Mouse (Mus musculus) brain, embryonic 18.5 days (tissue): ENCODE measurements around the gene Mmp10.

Experiments
- DNase-seq: peaks from one replicate; pipeline ENCODE4 v3.0.0-alpha.2; 2012; ENCODE audit warnings: low read depth, low spot score

Gene Mmp10

DNA sequence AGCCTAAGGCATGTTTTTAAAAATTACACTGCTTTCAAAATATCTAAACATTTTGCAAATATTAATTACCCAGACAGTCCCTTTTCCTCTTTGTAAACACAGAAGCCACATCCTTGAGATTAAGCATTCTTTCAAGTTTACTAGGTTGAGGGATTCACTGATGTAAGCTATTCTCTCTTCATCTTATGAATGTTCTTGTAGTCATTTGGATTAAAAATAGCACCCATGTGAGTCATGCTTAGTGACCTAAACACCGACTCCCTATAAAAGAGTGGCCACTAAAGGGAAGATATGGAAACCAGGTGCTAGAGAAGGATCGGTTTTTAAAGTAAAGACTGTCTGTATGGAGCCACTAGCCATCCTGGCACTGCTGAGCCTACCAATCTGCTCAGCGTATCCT is at the start of gene Mmp10:
Gene Mmp10, plus strand, starts transcription at position 302 of the 400 bp plus-strand sequence.
- no peak for DNase-seq

DNA sequence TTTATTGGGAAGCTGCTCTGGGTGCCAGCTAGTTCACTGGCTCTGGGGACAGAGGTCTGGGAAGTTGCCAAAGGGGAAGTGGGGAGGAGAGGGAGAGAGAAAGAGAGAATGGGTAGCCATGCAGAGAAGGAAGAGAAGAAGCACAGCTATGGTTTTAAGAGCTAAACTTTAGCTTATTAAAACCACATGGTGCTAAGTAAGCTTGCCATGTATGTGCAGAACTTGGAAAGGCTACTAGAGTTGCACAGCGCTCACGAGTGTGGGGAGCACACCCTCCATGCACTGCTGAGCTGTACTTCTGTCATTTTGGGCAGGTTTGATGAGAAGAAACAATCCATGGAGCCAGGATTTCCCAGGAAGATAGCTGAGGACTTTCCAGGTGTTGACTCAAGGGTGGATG is 48.9 kb upstream of the Mmp10 start:
- no peak for DNase-seq

DNA sequence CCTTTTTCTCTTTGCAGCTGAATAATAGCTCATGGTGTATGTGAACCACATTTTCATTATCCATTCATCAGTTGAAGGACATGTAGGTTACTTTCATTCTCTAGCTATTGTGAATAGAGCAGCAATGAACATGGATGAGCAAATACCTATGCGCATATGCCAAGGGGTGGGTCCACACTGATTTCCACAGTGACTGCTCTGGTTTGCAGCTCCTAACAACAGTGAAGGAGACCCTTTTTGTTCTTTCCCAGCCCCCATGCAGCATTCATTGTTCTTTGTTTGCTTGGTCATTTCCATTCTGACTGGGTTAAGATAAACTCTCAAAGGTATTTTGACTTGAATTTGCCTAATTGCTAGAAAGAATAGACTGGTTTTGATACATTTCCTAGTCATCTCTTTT is 31.9 kb upstream of the Mmp10 start:
- DNase-seq = no peak

DNA sequence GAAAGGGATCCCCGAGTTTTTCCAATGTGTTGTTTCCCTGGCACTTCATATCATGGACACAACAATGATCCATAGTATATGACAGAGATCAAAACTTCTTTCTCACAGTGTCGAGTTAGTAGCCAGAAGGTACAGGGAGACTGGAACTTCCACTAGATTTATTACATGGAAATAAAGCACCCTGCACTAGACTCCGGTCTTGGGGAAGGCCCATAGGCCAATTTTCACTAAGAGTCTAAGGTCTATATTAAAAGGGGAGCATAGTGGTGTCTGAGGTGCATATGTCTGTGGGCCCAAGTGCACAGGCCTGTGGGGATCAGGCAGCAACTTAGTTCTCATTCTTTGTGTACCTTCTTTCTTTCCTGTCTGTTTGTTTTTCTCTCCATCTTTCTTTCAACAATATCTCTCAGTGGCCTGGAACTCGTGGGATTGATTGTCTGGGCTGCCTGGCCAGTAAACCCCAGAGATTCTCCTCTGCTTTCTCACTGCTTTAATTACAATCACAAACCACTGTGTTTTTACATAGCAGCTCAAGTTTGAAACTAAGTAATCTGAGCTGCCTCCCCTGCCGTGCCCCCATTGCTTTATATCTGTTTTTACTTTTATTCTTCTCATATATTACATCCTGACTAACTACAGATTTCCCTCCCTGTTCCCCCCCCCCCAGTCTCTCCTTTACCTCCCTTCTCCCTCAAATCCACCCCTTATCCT is 18.3 kb upstream of the Mmp10 start:
- DNase-seq = no peak

DNA sequence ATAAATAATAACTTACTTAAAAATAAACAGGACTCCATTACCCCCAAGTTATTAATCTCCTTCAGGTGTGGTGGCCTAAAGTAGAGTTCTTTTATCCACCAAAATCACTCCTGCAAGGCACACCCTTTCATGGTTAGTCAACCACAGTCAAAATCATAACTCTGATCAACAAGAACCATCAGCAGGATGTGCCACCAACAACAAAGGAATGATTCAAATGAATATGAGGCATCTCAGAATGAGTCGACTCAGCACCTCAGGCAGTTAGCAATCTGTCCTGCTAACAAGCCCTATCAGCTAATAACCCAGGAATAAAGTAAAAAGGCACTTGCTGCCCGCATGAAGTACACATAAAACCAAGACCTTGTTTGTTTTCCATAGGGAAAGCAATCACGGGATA is 1.0 kb upstream of the Mmp10 start:
- DNase-seq = no peak

DNA sequence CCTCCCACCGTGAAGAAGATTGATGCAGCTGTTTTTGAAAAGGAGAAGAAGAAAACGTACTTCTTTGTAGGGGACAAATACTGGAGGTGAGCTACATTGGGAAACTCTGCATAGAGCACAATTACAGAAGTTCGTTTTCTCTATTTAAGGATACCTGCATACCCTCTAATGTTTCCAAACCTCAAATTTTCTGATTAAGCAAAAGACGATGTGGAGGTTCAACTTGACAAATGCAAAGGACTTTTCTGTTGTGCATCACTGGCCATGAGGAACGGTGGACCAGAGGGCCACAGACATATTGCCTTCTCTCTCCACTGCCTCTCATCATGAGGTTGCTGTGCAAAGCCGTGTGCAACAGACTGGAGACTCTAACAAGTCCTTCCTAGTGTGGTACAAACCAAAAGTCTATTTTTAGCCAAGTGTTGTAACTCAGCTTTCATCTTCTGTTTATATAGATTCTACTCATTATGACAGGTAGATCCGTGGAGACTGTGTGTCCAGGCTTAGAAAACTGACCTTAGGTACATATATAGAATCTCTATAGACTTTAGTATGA is 5.2 kb downstream of the Mmp10 start:
- DNase-seq = no peak

DNA sequence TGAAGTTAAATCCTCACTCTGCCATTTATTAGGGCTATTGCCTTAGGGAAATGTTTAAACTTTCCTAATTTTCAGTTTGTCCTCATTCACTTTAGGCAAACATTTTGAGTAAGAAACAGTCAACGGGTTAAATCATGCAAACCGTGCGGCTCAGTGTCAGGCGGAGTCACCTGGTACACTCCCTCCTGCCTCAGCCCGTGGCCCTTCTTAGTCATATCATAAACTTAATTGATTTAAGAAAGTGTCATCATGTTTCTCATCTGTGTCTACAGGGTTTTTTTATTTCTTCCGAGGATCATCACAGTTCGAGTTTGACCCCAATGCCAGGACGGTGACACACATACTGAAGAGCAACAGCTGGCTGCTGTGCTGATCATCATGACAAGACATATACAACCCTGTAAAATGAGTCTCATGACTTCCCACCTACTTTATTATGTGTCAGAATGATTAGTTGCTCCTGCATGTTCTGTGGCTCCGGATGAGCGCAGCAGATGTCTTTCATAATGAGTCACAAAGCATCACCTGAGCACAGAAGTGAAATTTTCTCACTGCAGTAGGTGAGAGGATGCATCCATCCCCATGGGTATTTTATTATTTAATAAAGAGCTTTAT is 7.6 kb downstream of the Mmp10 start:
- no peak for DNase-seq

DNA sequence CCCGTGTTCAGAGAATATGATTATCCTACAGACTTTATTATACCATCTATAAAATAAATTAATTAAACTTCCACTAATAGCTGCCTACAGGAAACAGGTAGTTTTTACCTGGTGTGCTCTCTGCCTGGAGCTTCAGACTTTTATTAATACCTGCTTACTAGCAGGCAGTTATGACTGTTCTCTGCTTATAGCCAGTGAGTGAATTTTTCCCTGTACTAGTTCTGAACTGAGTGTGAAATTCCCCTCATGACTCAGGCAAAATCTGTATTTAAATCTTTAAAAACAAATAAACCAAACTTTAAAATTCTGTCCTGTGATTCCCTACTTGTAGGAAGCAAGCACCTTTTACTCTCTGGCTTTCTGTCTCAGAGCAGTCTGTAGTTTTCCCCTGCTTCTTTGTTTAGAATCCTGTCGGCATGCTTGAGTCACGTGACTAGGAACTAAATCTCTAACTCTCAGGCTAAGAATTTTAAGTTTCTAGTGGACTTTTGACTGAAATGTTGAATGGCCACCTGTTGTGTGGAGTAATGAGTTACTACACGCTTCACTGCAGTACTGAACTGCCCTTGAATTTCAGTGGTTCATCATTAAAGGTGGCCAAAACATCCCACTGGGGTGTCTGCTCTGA is 15.9 kb downstream of the Mmp10 start:
- DNase-seq = no peak

DNA sequence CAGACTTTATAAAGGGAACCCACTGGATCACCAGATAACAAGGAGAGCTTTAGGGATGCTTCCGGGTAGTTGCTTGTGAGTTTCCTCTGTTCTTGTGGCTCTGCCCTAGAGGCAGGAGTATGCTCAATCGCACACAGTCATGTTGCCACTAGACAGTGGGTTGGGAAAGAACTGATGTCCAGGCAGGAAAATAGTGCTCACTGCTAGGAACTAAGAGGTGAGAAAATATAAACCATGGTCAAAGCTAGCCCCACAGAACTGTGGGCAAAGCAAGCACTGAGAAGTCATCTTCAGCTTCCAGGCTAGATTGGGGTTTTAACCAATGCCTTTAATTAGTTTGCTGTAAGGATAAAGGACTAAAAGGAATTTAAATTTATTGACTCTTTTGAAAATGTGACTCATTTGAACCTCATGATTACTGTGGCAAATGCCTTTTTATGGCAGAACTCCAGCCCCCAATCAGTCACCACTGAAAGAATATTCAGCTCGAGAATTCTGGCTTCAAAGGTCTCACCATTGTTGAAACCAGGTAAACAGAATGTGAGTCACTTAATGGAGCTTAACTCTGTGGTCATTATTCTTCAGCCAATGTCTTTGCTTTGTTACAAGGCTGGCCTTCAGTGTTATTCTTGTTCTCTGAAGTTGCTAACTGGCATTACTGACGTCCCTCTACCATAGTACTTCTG is 24.2 kb downstream of the Mmp10 start:
- no peak for DNase-seq

DNA sequence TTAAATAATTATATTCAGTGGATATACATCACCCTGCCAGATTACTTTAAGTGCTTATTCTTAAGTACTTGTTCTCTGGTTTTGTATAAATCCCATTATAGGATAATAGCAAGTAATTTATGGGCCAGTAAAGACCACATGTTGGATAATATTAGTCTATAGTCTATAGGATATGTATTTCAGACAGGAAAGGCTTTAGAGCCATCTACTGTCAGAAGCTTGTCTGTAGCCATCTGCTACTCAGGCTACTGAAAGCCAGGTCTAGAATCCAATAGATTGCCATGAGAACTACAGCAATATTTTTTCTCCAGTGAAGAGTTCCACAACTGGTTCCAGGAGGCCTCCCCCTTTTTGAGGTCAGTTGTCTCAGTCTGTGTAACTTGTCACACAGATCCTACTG is 40.6 kb downstream of the Mmp10 start:
- no peak for DNase-seq

DNA sequence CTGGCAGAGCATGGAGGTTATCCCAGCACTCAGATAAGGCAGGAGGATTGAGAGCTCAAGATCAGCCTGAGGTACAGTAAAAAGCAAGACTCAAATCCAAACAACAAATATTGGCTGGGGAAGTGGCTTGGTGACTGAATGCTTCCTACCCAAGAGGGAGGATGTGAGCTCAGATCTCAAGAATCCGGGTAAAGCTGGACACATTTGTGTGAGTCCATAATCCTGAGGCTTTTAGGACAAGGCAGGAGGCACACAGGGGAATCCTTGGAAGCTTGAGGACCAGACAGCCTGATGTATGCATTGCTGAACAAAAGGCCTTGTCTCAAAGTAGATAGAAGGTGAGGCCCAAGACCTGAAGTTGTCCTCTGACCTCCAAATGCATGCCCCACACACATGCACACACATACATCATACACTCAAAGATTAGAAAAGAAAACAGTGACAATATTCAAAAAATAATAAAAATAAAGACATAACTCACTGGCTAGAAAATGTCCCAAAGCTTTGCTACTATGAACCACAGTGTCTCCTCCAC is 42.8 kb downstream of the Mmp10 start:
- DNase-seq = no peak

DNA sequence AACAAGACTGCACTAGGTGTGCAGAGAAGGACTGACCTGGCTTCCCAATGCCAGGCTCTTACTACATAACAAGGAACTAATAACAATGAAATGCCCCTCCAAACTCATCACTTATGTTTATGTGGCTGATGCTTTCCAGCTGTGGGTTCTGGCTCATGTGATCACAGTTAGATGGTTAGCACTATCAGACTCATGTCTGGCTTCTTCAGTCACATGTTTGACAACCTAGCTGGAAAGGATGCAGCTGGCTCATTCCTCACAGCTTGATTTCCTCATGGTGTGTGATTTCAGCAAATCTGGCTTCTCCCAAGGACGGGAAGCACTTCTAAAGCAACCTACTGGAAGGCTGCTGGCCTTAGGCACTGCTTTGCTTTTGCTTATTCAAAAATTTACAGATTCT is 43.3 kb downstream of the Mmp10 start:
- DNase-seq = no peak

DNA sequence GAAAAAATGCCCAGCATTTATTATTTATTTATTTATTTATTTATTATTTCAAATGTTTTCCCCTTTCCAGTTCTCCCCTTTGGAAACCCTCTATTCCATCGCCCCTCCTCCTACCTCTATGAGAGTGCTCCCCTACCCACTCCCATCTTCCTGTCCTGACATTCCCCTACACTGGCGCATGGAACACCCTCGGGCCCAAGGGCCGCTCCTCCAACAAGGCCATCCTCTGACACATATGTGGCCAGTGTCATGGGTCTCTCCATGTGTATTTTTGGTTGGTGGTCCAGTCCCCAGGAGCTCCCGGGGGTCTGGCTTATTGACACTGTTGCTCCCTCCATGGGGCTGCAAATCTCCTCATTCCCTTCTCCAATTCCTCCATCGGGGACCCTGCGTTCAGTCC is 43.8 kb downstream of the Mmp10 start:
- no peak for DNase-seq

DNA sequence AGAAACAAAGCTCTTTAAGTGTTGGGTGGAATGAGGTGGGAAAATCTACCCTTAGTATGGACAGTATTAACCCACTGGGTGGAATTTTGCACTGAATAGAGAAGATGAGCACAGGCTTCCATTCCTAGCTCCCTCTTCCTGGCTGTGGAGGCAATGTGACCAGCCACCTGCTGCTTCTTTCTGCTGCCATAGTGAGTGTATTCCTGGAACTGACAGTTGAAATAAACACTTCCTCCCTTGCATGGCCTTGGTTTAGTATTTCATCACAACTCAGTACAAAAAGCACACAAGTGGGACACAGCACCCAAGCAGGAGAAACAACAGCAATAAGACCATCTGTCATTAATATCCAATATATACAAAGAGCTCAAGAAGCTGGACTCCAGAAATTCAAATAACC is 49.8 kb downstream of the Mmp10 start:
- no peak for DNase-seq

DNA sequence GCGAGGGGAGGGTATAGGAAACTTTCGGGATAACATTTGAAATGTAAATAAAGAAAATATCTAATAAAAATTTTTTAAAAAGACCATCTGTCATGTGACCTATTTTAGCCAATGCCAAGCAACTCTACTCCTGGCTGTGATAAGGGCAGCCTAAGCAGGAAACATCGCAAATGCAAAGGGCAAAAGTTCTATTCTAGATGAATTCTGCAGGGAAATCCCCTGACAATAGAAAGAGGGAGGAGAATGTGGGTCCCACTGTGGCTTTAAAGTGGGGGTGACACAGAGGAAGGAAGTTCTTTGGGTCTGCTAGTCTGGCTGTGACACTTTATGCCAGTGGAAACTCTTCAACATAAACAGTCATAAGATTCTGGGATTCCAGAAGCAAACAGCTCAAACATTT is 51.4 kb downstream of the Mmp10 start:
- DNase-seq = no peak

DNA sequence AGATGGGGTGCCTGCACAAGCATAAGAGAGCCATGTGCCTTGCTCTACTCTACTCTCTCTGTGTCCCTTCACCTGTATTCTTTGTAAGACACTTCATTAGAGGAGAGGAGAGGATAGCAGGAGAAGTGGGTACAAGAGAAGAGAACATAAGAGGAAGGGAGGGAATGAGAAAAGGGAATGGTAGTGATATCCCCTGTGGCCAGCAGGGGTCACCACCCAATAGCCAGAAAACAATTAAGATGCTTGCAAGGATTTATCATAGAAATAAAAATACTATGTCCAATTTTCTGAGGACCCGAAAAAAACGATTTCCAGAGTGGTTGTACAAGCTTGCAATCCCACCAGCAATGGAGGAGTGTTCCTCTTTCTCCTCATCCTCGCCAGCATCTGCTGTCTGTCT is 52.2 kb downstream of the Mmp10 start:
- DNase-seq = no peak

DNA sequence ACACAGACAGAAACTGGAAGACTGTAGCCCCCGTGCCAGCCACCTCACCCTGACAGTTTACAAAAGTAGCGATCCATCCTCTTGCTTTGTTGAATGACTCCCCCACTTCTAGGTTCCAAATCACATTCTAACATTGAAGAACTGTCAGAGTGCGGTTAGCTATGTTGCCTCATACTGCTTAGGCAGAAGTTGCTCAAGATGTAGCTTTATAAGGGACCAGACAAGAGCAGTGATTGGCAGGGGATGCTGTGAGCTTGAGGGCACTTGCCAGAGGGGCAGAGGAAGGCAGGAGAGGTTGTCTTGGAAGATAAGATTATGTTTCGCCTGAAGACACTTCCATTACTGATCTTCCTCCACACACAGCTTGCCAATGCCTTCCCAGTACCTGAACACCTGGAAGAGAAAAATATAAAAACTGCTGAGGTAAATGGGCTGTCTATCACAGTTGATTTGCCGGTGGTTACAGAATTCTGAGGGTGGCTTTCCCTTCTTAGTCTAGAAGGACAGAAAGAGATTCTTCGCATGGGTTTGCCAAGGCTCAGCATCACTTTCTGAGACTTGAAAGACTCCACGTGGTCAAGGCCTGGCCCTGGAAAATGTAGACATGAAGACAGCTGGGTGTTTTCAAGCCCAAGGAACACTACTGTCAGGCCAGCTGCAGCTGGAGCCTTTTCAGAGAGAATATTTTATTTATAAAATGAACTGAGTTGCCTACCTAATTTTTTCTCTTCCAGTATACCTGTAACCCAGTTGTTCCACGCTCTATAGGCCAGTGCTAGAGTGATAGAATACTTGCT is 56.3 kb downstream of the Mmp10 start, which contains the start of gene Mmp8:
Gene Mmp8, plus strand, starts transcription at position 236 of the 797 bp plus-strand sequence.
- DNase-seq = no peak
